Mouse (Mus musculus) lung, postnatal 25 days (tissue): Measurements from ENCODE around the gene Ank3.

ENCODE experiments used
- DNase-seq: peaks from one replicate; pipeline ENCODE4 v3.0.0; 2022; ENCODE audit warnings: low spot score

Gene Ank3

GRCm38 (mm10) chr10:70063881-70064555, 665.4 kb downstream of the Ank3 start:
- DNase-seq: no peak

GRCm38 (mm10) chr10:70065191-70065590, 666.6 kb downstream of the Ank3 start:
- DNase-seq: no peak

GRCm38 (mm10) chr10:70066497-70067168, 668.1 kb downstream of the Ank3 start:
- no peak for DNase-seq

DNA sequence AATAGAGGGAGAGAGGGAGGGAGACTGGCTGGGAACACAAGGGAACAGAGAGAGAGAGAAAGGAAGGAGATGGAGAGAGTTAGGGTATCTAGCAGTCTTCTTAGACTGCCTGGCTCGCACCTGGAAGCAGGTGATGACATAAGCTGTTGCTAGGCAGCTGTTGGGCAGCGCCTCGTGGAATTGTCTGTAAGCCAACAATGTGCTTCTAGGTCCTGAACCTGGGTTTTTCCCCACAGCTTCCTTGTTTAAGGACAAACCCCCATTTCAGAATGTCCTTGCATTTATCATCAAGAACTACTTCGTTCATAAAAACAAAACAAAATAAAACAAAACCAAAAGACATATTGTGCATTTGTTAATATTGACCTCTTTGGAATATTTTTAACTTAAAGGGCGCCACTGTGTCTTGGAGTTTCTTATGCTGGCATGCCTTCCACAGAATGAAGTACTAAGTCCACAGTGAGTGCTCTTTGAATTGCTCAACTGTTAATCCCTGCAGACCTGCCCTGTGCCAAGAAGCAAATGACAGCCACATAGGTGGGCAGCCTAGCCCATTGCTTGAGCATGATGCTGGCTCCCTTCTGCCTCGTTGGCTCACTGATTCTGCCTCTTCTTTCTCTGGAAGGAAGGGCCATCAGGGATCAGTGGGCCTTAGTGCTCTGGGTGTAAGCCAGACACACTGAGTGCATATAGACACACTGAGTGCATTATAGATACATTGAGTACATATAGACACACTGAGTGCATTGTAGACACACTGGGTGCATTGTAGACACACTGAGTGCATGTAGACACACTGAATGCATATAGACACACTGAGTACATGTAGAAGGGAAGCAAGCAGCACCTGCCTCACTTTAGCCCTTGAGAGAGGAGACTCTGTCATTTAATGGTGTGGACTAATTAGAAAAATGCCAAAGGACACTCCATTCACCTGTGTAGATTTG, 668.9 kb downstream of the Ank3 start:
- no peak for DNase-seq

GRCm38 (mm10) chr10:70069321-70069720, 670.7 kb downstream of the Ank3 start:
- no peak for DNase-seq

GRCm38 (mm10) chr10:70071334-70071733, 672.8 kb downstream of the Ank3 start:
- no peak for DNase-seq
